Mouse (Mus musculus) ES-E14 (cell line): ENCODE measurements around the gene Shprh. TPM values are rescaled to one million over a fixed set of nuclear protein-coding genes. Genes with fewer than 3 reads are reported as not detected.

Source experiments
- DNase-seq: peaks from one replicate; pipeline ENCODE4 v3.0.0-alpha.2; 2013; ENCODE audit warnings: low read depth, low spot score
- H3K27ac ChIP-seq: 2 replicates; pipeline ENCODE4 v1.5.1; 2012; ENCODE audit warnings: low read depth, mild to moderate bottlenecking, low read length, moderate library complexity, mixed read lengths; ENCODE audit not compliant: poor library complexity, insufficient read depth, severe bottlenecking
- H3K36me3 ChIP-seq: 2 replicates; pipeline ENCODE4 v1.6.1; 2012; ENCODE audit warnings: mild to moderate bottlenecking, low read length, moderate library complexity, mixed read lengths; ENCODE audit not compliant: control insufficient read depth, poor library complexity, insufficient read depth, severe bottlenecking
- H3K4me1 ChIP-seq, 2 experiments: fragments of 150-350 bp in 1 of 2; sonication (generic) in 1 of 2; 2 replicates each; pipeline ENCODE4 v1.6.1; 2012; ENCODE audit warnings: low read length in 2 of 2, mild to moderate bottlenecking in 1 of 2, mixed read lengths in 1 of 2; ENCODE audit not compliant: control insufficient read depth in 2 of 2, insufficient read depth in 2 of 2, poor library complexity in 1 of 2
- H3K4me3 ChIP-seq, 2 experiments: fragments of 150-350 bp in 1 of 2; sonication (generic) in 1 of 2; 2 replicates each; pipeline ENCODE4 v1.5.1; 2012; ENCODE audit warnings: low read length in 2 of 2, low read depth in 1 of 2, mild to moderate bottlenecking in 1 of 2, mixed read lengths in 1 of 2; ENCODE audit not compliant: insufficient read depth in 1 of 2, poor library complexity in 1 of 2, severe bottlenecking in 1 of 2
- H3K9ac ChIP-seq: 2 replicates; pipeline ENCODE4 v1.6.1; 2012; ENCODE audit warnings: low read depth, mild to moderate bottlenecking, low read length, mixed read lengths; ENCODE audit not compliant: poor library complexity, insufficient read depth, severe bottlenecking
- H3K9me3 ChIP-seq: fragments of 150-350 bp; sonication (generic); 2 replicates; pipeline ENCODE4 v1.6.1; 2012; ENCODE audit warnings: low read depth, mild to moderate bottlenecking, low read length; ENCODE audit not compliant: control insufficient read depth, insufficient read depth
- CHD2 ChIP-seq: IDR thresholded peaks from 2 replicates; pipeline ENCODE4 v1.6.1; 2014; ENCODE audit warnings: mild to moderate bottlenecking, low read depth, low read length, inconsistent platforms
- HCFC1 ChIP-seq: IDR thresholded peaks from 2 replicates; pipeline ENCODE4 v1.6.1; 2012; ENCODE audit warnings: low read length, inconsistent platforms, borderline replicate concordance; ENCODE audit not compliant: insufficient read depth
- MAFK ChIP-seq: IDR thresholded peaks from 2 replicates; pipeline ENCODE4 v1.6.1; 2014; ENCODE audit warnings: mild to moderate bottlenecking, low read depth, low read length, inconsistent platforms; ENCODE audit not compliant: insufficient read depth
- ZC3H11A ChIP-seq: IDR thresholded peaks from 2 replicates; pipeline ENCODE4 v1.6.1; 2012; ENCODE audit warnings: low read depth, mild to moderate bottlenecking, inconsistent platforms, low read length, borderline replicate concordance
- ZNF384 ChIP-seq: IDR thresholded peaks from 2 replicates; pipeline ENCODE4 v1.6.1; 2012; ENCODE audit warnings: low read depth, low read length, inconsistent platforms
- in situ Hi-C, 2 experiments: fragments of 600-800 bp; cut with MboI; formaldehyde crosslinking; loops; one replicate each; pipeline ENCODE4 v1.15.1; 2025; ENCODE audit warnings: low sequenced_read_pairs in 2 of 2, inconsistent platforms in 1 of 2; ENCODE audit not compliant: unreplicated experiment in 2 of 2
- total RNA-seq: library from RNA; depleted of rRNA; stranded (reverse); fragments of 300-350 nt; gene quantifications from 2 replicates; pipeline ENCODE4 v1.2.3, GENCODE M21; 2012

Shprh gene
- total RNA-seq, 1 experiment, result 23.1 TPM

DNA sequence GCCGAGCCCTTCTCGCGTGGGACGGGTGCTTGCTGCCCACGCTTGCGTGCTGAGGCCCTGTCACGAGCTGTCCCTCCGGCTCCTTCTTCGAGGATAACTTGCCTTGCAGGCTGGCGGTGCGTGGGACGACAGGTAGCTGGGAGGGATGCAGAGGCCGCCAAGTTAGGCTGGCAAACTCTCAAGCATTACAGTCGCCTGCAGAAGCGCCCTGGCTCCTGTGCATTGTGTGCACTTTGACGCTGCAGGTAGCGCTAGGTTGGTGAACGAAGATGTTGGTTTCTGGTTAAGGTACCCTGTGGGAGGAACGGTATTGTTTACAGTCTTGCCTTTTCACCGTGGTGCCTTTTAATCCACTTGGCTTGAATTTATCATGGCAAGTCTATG is 507 bp downstream of the Shprh start:
- Histone ChIP-seq H3K9me3 (no peaks in the 10 kb centered on the region), H3K4me1 (peaks cover 0 to 3% of the 10 kb centered on the region in 2 experiments; a peak in 1 of 4 replicates), H3K4me3 (peak overlapping the region; percentile 79 to 89), H3K9ac (peak overlapping the region; percentile 83), H3K27ac (no peak overlapping the region), H3K36me3 (peaks cover 3% of the 10 kb centered on the region)
- no peak for TF ChIP-seq HCFC1
- TF ChIP-seq ZC3H11A, result no peak
- no peak for TF ChIP-seq MAFK
- TF ChIP-seq CHD2, result no peak
- no peak for TF ChIP-seq ZNF384
- DNase-seq, result peak; percentile 12
- in situ Hi-C loops, result no loop called here

DNA sequence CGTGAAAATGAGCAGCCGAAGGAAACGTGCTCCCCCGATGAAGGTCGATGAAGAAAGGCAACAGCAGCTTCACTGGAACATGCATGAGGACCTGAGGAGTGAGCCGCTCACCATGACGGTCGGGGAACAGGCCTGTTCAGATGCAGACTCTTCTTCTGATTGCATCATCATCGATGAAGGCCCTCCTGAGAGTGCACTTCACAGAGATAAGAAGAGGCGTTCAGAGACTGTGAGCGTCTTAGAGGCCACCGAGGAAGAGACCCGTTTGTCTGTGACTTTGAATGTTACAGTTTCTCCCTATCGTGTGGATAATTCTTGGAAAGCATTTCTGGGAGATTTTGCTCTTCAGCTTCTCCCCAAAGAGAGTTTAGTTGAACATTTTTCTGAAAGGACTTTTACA is 2.4 kb downstream of the Shprh start:
- DNase-seq, result no peak
- peaks cover 0 to 3% of the 10 kb centered on the region in 2 experiments; a peak in 1 of 4 replicates for H3K4me1 ChIP-seq
- no peaks in the 10 kb centered on the region for H3K9me3 ChIP-seq
- H3K4me3 ChIP-seq, result no peak overlapping the region
- H3K9ac ChIP-seq, result no peak overlapping the region
- H3K36me3 ChIP-seq, result peaks cover 5% of the 10 kb centered on the region
- in situ Hi-C loops, result no loop called here
- TF ChIP-seq ZNF384 (no peak), CHD2 (no peak), ZC3H11A (no peak), HCFC1 (no peak), MAFK (no peak)
- no peak overlapping the region for H3K27ac ChIP-seq

DNA sequence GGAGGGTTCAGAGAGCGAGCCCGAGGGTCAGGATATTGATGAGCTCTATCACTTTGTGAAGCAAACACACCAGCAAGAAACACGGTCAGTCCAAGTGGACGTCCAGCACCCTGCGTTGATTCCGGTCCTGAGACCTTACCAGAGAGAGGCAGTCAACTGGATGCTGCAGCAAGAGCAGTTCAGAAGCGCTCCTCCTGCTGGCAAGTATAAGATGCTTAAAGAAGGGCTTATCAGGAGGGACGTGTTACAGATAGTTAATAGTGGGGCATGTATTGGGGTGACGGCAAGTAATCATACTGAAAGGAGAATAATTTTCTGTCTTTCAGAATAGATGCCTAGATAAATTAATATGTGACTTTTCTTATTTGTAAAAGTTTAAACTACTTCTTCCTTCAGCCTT is 7.8 kb downstream of the Shprh start:
- Histone ChIP-seq H3K27ac (no peak overlapping the region), H3K9ac (no peak overlapping the region), H3K36me3 (peaks cover 10% of the 10 kb centered on the region), H3K4me1 (no peaks in the 10 kb centered on the region), H3K4me3 (no peak overlapping the region), H3K9me3 (no peaks in the 10 kb centered on the region)
- in situ Hi-C loops, result no loop called here
- DNase-seq, result no peak
- TF ChIP-seq CHD2 (no peak), MAFK (no peak), ZNF384 (no peak), HCFC1 (no peak), ZC3H11A (no peak)

DNA sequence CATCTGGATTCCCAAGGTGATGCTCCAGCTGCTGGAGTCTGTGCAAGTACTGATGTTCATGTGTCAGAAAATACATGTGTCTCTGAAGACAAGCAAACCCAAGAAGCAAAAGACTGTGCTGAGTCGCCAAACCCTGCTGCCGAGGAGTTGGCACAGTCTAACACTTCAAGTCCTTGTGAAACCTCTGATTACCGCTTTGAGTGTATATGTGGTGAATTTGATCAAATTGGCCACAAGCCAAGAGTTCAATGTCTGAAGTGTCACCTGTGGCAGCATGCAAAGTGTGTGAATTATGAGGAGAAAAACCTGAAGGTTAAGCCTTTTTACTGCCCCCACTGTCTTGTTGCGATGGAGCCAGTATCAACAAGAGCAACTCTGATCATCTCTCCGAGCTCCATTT is 15.3 kb downstream of the Shprh start:
- in situ Hi-C loops, result no loop called here
- no peak overlapping the region for H3K4me3 ChIP-seq
- H3K9me3 ChIP-seq, result no peaks in the 10 kb centered on the region
- no peaks in the 10 kb centered on the region for H3K4me1 ChIP-seq
- no peak overlapping the region for H3K27ac ChIP-seq
- TF ChIP-seq ZNF384 (no peak), HCFC1 (no peak), ZC3H11A (no peak), CHD2 (no peak), MAFK (no peak)
- H3K9ac ChIP-seq, result no peak overlapping the region
- no peak for DNase-seq
- peaks cover 21% of the 10 kb centered on the region for H3K36me3 ChIP-seq

DNA sequence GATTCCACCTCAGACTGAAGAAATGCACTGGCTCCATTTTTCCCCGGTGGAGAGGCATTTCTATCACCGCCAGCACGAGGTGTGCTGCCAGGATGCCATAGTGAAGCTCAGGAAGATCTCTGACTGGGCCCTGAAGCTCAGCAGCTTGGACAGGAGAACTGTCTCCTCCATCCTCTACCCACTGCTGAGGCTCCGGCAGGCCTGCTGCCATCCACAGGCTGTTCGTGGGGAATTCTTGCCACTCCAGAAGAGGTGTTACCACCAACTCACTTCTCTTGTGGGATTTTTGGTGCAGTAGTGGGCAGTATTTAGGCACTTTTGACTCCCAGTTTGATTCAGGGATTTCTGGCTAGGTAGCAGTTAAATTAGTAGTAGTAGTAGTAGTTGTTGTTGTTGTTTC is 21.0 kb downstream of the Shprh start:
- Histone ChIP-seq H3K4me3 (no peak overlapping the region), H3K4me1 (no peaks in the 10 kb centered on the region), H3K9ac (no peak overlapping the region), H3K27ac (no peak overlapping the region), H3K9me3 (no peaks in the 10 kb centered on the region), H3K36me3 (peaks cover 20% of the 10 kb centered on the region)
- no peak for DNase-seq
- TF ChIP-seq HCFC1 (no peak), ZNF384 (no peak), CHD2 (no peak), MAFK (no peak), ZC3H11A (no peak)
- in situ Hi-C loops, result no loop called here
